Mouse (Mus musculus) induced T-regulatory cell, adult 2 months (primary cell): Measurements from ENCODE around the gene Fam126a.
A peak's percentile ranks its signal among the peaks of the same experiment; 100 is the strongest.

Source experiments
- DNase-seq: peaks from one replicate; pipeline ENCODE4 v3.0.0-alpha.2; 2012; ENCODE audit warnings: low read depth

Gene Fam126a

DNA sequence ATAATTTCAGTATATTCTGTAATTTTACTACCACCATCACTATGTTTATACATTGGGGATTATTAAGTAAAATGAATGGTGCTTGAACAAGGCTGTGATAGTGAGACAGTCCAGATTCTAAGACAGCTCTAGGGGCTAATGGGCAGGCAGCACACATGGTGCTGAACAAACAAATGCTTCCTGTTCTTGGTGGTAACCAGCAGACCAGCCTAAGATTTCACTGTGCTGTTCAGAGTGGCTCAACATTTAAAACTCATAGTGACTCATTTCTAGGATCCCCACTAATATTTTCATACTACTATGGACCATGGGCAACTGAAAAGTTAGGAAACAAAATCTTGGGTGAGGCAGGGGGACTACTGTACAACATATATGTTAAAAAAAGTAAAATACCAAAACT lies 10.1 kb upstream of the Fam126a start:
- DNase-seq = no peak

- peak; percentile 66 for DNase-seq
These were observed 8.9 kb upstream of the Fam126a start for GRCm38 (mm10) chr5:24039423-24039822.

GRCm38 (mm10) chr5:24038819-24039218 lies 8.3 kb upstream of the Fam126a start:
- DNase-seq = peak; percentile 33

DNA sequence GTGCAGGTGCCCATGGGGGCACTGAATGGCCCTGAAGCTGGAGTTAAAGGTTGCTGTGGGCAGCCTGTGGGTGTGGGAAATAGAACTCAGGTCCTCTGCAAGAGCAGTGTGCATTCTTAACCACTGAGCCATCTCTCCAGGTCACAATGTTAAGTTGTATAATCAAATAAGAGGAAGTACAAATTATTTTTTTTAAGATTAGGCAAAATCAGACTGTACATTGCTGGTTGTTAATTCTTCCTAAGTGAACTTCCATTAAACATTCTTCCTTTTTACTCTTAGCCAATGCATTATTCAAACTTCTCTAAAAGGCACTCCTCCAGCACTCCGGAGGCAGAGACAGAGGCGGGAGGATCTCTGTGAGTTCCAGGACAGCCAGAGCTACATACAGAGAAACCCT lies 7.7 kb upstream of the Fam126a start:
- no peak for DNase-seq

- DNase-seq = no peak
These were observed 6.2 kb upstream of the Fam126a start for GRCm38 (mm10) chr5:24036731-24037130.

- peak; percentile 26 for DNase-seq
These were observed 4.5 kb upstream of the Fam126a start for GRCm38 (mm10) chr5:24034970-24035369.

- DNase-seq = no peak
These were observed 3.6 kb upstream of the Fam126a start for GRCm38 (mm10) chr5:24034091-24034490.

DNA sequence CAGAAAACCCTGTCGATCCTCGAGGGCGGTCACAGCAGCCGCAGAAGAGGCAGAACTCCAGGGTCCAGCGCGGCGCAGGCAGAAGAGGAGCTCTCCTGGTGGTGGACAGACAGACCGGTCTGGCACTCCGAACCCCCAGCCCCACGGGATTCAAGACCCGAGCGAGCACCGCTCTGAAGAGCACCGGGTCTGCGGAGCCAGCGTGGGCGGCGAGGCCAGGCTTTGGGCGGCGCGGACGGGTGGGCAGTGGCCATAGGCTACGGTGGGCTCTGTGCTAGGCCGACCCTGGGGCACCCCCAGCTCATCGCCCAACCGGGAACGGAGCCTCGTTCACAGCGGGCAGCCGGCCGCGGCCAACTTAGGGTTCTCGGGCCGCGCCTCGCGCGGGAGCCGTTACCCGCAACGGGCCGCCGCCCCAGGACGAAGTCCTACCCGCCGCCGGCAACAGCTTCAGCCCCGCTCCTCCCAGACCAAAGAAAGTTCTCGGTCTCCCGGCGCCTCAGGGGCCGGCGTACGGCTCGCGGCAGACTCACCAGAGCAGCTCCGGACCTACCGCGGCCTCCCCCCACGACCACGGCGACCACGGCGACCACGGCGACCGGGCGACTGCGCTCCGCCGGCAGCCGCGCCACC lies 428 bp downstream of the Fam126a start:
- DNase-seq = no peak

DNA sequence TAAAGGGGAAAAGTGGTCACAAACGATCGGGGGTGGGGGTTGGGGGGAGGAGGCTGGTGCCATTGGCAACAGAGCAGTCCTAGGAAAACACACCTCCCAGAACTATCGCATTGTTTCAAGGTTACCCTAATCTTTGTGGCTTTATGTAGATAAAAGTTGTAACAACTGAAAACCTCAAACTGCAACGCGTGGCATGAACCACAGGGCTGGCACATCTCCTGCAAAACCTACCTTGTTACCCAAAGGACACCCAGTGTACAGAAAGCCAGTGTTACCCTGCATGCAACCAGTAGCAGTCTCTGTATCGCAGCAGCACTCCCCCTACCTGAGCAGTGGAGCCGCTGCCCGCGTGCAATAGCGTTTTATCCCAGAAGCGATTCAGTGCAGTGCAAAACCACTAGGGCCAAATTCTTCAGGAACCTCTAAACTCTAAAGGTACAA lies 1.1 kb downstream of the Fam126a start:
- DNase-seq = peak; percentile 84

DNA sequence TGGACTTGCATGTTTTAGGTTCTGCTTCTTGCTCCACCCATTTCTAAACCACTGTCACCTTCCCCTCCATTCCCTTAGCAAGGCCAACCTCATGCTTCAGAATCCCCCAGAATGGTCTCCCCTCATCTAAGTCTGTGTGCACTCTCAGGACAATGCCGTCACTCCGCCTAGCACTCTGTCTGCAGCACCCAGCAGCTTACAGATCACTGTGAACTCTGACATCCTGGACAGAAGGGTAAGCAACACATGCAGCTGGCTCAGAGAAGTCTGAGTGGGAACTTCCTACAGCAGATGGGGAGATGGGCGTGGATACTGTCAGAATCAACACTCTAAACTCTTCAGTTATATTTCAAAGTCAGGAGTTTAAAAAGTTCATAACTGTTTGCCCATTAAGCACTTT lies 5.5 kb downstream of the Fam126a start:
- no peak for DNase-seq

DNA sequence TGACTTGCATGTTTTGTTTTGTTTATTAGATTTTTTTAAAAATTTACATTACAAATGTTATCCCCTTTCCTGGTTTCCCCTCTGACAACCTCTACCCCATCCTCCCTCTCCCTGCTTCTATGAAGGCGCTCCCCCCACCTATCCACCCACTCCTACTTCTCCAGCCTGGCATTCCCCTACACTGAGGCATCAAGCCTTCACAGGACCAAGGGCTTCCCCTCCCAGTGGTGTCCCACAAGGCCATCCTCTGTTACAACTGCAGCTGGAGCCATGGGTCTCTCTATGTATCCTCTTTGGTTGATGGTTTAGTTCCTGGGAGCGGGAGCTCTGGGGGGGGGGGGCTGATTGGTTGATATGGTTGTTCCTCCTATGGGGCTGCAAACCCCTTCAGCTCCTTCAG lies 7.3 kb downstream of the Fam126a start:
- DNase-seq = no peak

DNA sequence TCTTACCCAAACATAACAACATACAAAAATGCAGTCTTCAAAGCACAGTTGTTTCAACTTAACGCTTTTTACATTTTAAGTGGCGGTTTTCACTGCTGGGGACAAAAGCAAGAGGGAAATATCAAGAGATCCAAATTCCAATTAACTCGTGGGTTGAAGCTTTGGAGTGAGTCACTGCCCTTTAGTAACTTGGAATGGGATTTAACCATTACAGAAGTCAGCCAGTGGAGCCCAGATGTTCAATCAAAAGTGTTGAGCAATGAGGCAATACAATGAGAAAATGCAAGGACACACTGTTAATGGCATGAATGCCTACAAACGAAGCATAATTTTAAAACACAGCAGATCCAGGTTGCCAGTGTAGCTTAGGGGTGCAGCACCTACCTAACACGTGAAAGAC lies 8.8 kb downstream of the Fam126a start:
- DNase-seq = no peak

- no peak for DNase-seq
These were observed 10.1 kb downstream of the Fam126a start for GRCm38 (mm10) chr5:24020380-24020779.

DNA sequence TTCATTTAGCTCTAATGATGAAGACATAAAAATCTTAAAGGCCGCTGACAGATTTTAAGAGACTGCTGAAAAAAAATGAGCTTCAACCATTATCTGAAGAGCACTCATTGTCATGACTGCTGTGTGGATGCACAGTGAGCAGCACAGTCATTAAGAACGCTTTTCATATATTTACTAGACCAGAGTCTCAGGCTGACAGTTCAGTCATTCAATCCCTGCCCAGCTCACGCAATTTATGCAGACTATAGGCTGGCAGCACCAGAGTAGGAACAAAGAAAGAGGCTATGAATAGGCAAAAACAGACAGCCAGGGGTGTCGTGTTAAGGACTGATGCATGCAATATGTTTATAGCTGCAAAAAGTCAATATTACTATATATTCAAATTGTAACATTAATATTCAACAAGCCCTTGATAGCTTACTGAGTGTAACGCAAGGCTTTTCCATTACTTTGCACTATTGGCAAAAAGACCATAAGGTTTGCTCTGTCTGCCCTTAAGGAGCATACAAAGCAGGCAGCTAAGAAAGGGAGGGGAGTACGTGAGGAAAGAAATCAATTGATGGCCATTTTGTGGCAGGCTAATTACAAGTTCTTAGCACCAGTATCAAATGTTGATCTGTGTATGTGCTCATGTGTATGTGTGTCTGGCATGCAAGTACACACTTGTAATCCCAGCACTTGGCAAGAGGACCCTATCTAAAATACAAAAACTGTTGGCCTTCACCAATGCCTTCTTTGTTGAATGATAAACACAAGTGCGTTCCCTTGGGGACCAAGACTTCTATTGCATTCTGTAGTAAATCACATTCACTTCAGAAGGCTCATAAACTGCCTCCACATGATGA lies 10.9 kb downstream of the Fam126a start:
- no peak for DNase-seq

DNA sequence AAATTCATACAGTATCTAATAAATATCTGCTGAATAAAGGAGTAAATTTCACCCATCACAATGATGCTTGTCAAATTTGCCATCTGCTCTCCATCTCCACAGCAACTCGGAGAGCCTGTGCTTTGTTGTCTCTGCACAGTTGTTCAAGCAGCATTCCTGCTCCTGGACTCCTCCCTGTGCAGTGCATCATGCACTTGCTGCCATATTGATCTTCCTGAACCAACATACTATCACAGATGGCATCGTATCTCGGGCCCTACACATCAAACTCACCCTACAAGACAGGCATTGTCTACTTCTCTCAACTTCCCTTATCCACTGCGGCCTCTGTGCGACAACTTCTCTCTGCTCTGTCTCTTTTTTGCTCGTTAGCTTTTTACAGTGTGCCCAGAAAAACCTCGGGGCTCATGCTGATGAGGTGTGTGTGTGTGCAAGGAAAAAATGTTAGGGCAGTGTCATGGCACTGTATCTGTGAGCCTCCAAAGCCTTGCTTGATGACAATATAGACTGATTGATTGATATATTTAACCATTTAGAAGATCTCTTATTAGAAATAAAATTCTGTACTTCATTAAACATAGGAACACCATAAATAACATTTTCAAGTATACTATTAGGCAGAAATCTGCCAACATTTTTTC lies 11.7 kb downstream of the Fam126a start:
- DNase-seq = no peak

DNA sequence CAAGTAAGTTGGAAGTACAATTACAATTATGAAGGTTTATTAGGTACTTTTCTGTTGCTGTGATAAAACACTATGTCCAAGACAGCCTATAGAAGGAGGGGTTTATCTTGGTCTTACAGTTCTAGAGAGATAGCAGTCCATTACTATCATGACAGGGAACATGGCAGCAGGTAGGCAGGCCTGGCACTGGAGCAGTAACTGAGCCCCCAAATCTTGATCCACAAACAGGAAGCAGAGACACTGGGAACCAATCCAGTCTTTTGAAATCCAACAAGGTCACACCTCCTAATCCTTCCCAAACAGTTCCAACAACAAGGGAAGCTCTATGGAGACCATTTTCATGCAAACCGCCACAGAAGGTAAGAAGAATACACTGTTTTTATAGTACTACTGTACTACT lies 13.6 kb downstream of the Fam126a start:
- DNase-seq = no peak

- DNase-seq = no peak
These were observed 17.0 kb downstream of the Fam126a start for GRCm38 (mm10) chr5:24013338-24014003.

DNA sequence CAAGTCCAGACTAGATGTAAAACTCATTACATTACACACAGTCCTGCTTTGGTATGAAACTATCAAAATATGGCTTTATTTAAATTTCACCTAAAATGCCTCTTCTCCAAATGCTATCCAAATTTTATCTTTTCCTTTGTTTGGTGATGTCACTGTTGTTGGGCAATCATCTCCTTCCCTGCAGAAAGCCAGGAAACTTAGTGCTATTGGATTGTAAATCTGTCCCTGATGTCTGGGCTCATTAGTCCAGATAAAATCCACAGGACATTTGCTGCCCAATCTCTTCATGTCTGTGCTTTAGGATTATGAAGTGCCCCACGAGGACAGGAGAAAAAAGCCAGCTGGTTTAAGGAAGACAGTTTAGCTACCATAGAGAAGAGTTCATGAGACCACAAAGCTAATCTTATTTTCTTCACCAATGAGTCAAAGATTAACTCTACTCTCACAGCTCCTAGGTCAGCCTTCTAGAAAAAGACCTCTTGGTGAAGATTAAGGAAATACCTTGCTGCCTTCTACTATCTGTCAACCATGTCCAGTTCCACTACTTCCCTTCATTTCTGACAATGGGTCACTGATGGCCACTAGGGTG lies 31.3 kb downstream of the Fam126a start:
- no peak for DNase-seq

GRCm38 (mm10) chr5:23995951-23996350 lies 34.5 kb downstream of the Fam126a start:
- no peak for DNase-seq

- DNase-seq = no peak
These were observed 35.6 kb downstream of the Fam126a start for GRCm38 (mm10) chr5:23994929-23995328.

DNA sequence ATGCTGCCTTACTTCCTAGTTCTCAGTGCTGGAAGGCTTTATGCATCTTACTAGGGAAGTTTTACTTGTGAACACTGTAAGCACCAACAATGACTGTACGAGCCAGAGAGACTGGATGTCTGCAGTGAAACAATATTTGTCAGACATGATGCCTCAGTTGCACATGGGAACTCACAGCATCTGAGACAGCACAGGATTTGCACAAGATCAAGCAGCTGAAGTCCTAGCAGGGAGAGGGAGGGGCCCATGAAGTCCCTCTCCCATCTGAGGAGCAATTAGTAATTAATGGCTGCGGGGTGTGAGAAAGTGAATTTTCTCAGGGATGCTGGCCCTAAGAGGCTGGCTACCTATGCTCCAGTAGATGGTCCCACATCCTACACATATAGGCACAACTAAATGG lies 36.3 kb downstream of the Fam126a start:
- DNase-seq = no peak

GRCm38 (mm10) chr5:23993553-23993894 lies 37.0 kb downstream of the Fam126a start:
- DNase-seq = no peak
